Mouse (Mus musculus): Measurements from ENCODE around the gene Slc4a4. TPM values are rescaled to one million over a fixed set of nuclear protein-coding genes. Genes with fewer than 3 reads are reported as not detected.
A peak's percentile ranks its signal among the peaks of the same experiment; 100 is the strongest.

Gene Slc4a4
- polyA plus RNA-seq, 1 experiment from 2014 or later, result 26.1 TPM

DNA sequence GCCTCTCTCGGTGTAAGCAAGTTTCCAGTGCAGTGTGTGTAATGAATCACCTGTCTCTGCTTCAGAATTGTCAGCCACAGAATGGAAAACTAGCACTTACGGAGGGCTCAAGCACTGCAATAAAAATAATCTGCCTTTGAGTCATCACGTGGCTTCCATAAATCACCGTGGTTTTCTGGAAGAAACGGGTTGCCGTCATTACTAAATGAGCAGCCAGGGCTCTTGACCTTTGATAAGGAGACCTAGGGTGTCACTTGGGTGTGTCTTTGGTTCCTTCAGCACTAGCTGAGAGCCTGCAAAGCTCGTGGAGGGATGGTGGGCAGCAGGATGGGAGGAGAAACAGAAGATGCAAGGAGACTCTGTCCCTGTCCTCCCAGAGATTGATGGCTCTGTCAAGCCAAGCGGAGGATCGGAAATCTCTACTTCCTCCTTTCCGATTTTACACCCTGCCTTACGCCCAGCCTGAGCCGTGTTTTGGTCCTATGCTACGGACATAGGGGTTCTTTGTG lies 260.7 kb downstream of the Slc4a4 start:
- 9% methylated on average over 13 of the region's 13 CpGs for WGBS
- no peak overlapping the region for H3K9ac ChIP-seq (ENCODE audit: low read depth, low read length)
- H3K27me3 ChIP-seq (ENCODE audit: insufficient read depth, low read length), result no peaks in the 10 kb centered on the region
- ATAC-seq (replicated peaks; ENCODE audit: low FRiP score, low read depth) (peak; percentile 69), DNase-seq (ENCODE audit: low spot score) (peak; percentile 79)
- H3K27ac ChIP-seq, result no peak overlapping the region
- H3K4me3 ChIP-seq (replicated peaks; ENCODE audit: low read depth, low read length), result no peak overlapping the region
- H3K4me2 ChIP-seq (ENCODE audit: low read length), result peak overlapping the region; percentile 13
- no peak for TF ChIP-seq CTCF (IDR thresholded peaks at IDR 0.05; ENCODE audit: low read depth)
- no peaks in the 10 kb centered on the region; the same call in 1 of the 2 replicates for H3K4me1 ChIP-seq (replicated peaks; ENCODE audit: insufficient read depth, low read length)
- no peaks in the 10 kb centered on the region for H3K9me3 ChIP-seq (replicated peaks; ENCODE audit: low read length)
- H3K36me3 ChIP-seq (ENCODE audit: insufficient read depth, low read length), result no peaks in the 10 kb centered on the region

DNA sequence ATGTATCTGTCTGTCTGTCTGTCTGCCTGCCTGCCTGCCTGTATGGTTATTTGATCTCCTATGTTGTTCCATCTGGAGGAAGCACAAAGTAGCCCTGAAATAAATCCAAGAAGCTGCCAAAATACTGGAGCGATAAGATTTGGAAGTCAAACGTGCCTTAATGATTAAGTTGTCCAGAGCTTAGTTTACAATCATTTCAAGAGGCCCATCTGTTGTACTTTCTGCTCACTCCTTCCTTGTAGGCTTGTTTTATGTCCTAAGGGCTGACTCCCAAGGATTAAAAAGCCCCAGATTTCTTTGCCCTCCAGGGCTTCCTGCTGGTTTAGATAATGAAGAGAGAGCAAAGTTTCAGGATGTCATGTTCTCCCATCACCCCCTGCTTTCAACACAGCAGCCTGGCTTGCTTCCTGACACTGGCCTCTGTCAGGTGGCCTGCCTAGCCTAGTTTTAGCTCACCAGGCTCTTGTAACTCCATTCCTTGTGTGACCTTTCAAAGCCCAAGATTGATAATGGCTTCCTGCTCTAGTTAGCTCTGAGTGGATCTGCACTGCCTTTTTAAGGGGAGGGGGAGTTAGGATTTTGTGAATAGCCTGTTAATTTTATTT lies 262.9 kb downstream of the Slc4a4 start:
- no peaks in the 10 kb centered on the region for H3K9me3 ChIP-seq (replicated peaks; ENCODE audit: low read length)
- H3K4me2 ChIP-seq (ENCODE audit: low read length), result no peak overlapping the region
- DNase-seq (ENCODE audit: low spot score) (peak; percentile 61), ATAC-seq (replicated peaks; ENCODE audit: low FRiP score, low read depth) (no peak)
- TF ChIP-seq CTCF (IDR thresholded peaks at IDR 0.05; ENCODE audit: low read depth), result no peak
- no peak overlapping the region for H3K4me3 ChIP-seq (replicated peaks; ENCODE audit: low read depth, low read length)
- H3K9ac ChIP-seq (ENCODE audit: low read depth, low read length), result no peak overlapping the region
- no peaks in the 10 kb centered on the region for H3K27me3 ChIP-seq (ENCODE audit: insufficient read depth, low read length)
- H3K36me3 ChIP-seq (ENCODE audit: insufficient read depth, low read length), result no peaks in the 10 kb centered on the region
- H3K4me1 ChIP-seq (replicated peaks; ENCODE audit: insufficient read depth, low read length), result no peaks in the 10 kb centered on the region; the same call in 1 of the 2 replicates
- 13% methylated on average over 2 of the region's 2 CpGs for WGBS
- H3K27ac ChIP-seq, result no peak overlapping the region

GRCm38 (mm10) chr5:89151076-89151475 lies 264.5 kb downstream of the Slc4a4 start:
- peak; percentile 62 for DNase-seq (ENCODE audit: low spot score)
- H3K27ac ChIP-seq, result no peak overlapping the region

GRCm38 (mm10) chr5:89171025-89171718 lies 284.6 kb downstream of the Slc4a4 start:
- no peak for TF ChIP-seq CTCF (IDR thresholded peaks at IDR 0.05; ENCODE audit: low read depth)
- 85% methylated on average over 2 of the region's 2 CpGs for WGBS
- no peaks in the 10 kb centered on the region for H3K36me3 ChIP-seq (ENCODE audit: insufficient read depth, low read length)

More at GRCm38 (mm10) chr5:89151076-89151475, 264.5 kb downstream of the Slc4a4 start:
- Histone ChIP-seq H3K4me1 (replicated peaks; ENCODE audit: insufficient read depth, low read length) (no peaks in the 10 kb centered on the region; the same call in 1 of the 2 replicates), H3K9ac (ENCODE audit: low read depth, low read length) (no peak overlapping the region), H3K4me3 (replicated peaks; ENCODE audit: low read depth, low read length) (no peak overlapping the region), H3K9me3 (replicated peaks; ENCODE audit: low read length) (no peaks in the 10 kb centered on the region), H3K4me2 (ENCODE audit: low read length) (no peak overlapping the region), H3K27me3 (ENCODE audit: insufficient read depth, low read length) (no peaks in the 10 kb centered on the region), H3K36me3 (ENCODE audit: insufficient read depth, low read length) (no peaks in the 10 kb centered on the region)
- ATAC-seq (replicated peaks; ENCODE audit: low FRiP score, low read depth), result no peak
- WGBS, result 37% methylated on average over 3 of the region's 3 CpGs
- TF ChIP-seq CTCF (IDR thresholded peaks at IDR 0.05; ENCODE audit: low read depth), result no peak

GRCm38 (mm10) chr5:89190063-89190462 lies 303.4 kb downstream of the Slc4a4 start:
- no peaks in the 10 kb centered on the region for H3K9me3 ChIP-seq (replicated peaks; ENCODE audit: low read length)
- H3K4me1 ChIP-seq (replicated peaks; ENCODE audit: insufficient read depth, low read length), result no peaks in the 10 kb centered on the region
- ATAC-seq (replicated peaks; ENCODE audit: low FRiP score, low read depth), result no peak
- H3K27ac ChIP-seq, result no peak overlapping the region
- DNase-seq (ENCODE audit: low spot score), result no peak
- 71% methylated on average over 3 of the region's 3 CpGs for WGBS
- TF ChIP-seq CTCF (IDR thresholded peaks at IDR 0.05; ENCODE audit: low read depth), result no peak
- no peaks in the 10 kb centered on the region for H3K36me3 ChIP-seq (ENCODE audit: insufficient read depth, low read length)
- no peak overlapping the region for H3K4me3 ChIP-seq (replicated peaks; ENCODE audit: low read depth, low read length)
- H3K4me2 ChIP-seq (ENCODE audit: low read length), result no peak overlapping the region
- no peak overlapping the region for H3K9ac ChIP-seq (ENCODE audit: low read depth, low read length)
- H3K27me3 ChIP-seq (ENCODE audit: insufficient read depth, low read length), result no peaks in the 10 kb centered on the region

More at GRCm38 (mm10) chr5:89171025-89171718, 284.6 kb downstream of the Slc4a4 start:
- Histone ChIP-seq H3K9ac (ENCODE audit: low read depth, low read length) (no peak overlapping the region), H3K4me3 (replicated peaks; ENCODE audit: low read depth, low read length) (no peak overlapping the region), H3K4me2 (ENCODE audit: low read length) (no peak overlapping the region), H3K27me3 (ENCODE audit: insufficient read depth, low read length) (no peaks in the 10 kb centered on the region), H3K27ac (no peak overlapping the region), H3K4me1 (replicated peaks; ENCODE audit: insufficient read depth, low read length) (no peaks in the 10 kb centered on the region), H3K9me3 (replicated peaks; ENCODE audit: low read length) (no peaks in the 10 kb centered on the region)
- DNase-seq (ENCODE audit: low spot score) (no peak), ATAC-seq (replicated peaks; ENCODE audit: low FRiP score, low read depth) (no peak)

DNA sequence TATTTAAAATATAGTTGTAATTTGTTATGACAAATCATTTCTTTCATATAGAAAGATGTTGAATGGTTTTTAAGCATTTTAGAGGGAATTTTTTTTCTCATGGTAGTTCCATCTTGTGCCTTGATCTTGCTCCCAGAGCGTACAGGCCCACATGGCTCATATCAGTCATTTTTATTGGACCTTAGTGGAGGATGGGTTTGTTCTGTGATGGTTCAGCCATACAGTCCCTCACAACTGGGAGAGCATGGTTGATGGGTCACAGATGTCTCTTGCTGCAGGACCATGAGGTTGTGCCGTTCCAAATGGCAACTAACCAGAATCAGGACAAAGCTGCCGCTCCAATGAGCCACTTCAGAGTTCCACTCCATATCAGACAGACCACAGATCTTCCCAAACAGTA lies 308.0 kb downstream of the Slc4a4 start:
- Histone ChIP-seq H3K27ac (peak overlapping the region; percentile 68), H3K9me3 (replicated peaks; ENCODE audit: low read length) (no peaks in the 10 kb centered on the region), H3K4me1 (replicated peaks; ENCODE audit: insufficient read depth, low read length) (no peaks in the 10 kb centered on the region), H3K4me3 (replicated peaks; ENCODE audit: low read depth, low read length) (no peak overlapping the region), H3K36me3 (ENCODE audit: insufficient read depth, low read length) (no peaks in the 10 kb centered on the region), H3K27me3 (ENCODE audit: insufficient read depth, low read length) (no peaks in the 10 kb centered on the region), H3K9ac (ENCODE audit: low read depth, low read length) (no peak overlapping the region), H3K4me2 (ENCODE audit: low read length) (no peak overlapping the region)
- DNase-seq (ENCODE audit: low spot score) (peak; percentile 19), ATAC-seq (replicated peaks; ENCODE audit: low FRiP score, low read depth) (no peak)
- 75% methylated on average over 3 of the region's 3 CpGs for WGBS
- no peak for TF ChIP-seq CTCF (IDR thresholded peaks at IDR 0.05; ENCODE audit: low read depth)

Data from kidney, postnatal 0 days (tissue).